Mouse (Mus musculus) monocyte, adult 2 months (primary cell): ENCODE measurements around the gene Hoxa6.

Source experiments
- DNase-seq, 2 experiments: peaks; one replicate each; pipeline ENCODE4 v3.0.0; 2022; ENCODE audit warnings: low spot score in 2 of 2, low read depth in 1 of 2

The Hoxa6 gene

DNA sequence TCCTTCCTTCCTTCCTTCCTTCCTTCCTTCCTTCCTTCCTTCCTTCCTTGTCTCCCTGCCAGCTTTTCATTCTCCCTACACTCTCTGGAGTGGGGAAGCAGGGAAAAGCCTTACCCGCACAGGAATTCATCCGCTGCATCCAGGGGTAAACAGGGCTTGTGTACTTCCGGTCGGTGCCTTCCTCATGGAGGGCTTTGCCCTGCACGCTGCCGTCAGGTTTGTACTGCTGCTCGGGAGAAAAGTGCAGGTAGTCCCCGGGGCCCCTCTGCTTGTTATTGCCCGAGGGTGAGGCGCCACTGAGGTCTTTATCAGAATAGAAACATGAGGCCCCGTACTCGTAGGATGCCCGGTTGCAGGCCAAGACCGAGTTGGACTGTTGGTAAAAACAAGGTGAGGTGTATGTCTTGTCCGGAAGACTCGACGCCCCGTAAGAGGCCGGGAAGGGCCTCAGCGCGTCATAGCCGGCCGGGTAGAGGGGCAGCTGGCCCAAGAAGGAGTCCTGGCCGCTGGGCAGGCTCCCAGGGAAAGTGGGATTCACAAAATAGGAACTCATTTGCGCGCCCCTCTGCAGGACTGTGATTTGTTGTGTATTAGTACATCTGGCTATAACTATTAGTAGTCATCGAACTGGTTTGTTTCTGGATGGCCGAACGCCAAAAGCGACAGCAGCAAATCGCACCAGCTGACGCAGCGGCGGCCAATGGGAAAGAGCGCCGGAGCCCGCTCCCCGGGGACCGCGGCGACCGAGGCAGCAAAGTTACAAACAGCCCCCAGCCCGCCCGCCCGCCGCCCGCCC is at the start of gene Hoxa6:
TSS of gene Hoxa6 (minus strand) at position 651 of the 796 bp plus-strand sequence.
- DNase-seq: no peak

DNA sequence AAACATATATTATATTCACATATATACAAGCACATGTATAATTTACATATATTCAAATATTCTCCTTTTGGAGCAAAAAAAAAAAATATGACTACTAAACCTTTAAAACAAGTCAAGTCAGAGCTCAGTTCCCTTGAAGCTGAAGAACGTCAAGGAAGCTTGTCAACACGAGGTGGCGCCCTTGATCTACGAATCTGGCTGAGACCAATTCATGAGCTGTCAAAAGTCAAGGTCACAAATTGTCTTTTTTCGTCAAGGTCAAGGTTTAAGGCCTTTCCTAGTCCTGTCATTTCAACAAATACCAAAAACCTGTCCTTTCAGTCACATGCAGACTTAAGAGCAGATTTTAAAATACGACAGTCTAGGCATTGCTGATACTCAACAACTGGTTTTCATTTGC is 48.4 kb upstream of the Hoxa6 start:
- peak in 1 of 2 experiments; percentile 65 for DNase-seq

DNA sequence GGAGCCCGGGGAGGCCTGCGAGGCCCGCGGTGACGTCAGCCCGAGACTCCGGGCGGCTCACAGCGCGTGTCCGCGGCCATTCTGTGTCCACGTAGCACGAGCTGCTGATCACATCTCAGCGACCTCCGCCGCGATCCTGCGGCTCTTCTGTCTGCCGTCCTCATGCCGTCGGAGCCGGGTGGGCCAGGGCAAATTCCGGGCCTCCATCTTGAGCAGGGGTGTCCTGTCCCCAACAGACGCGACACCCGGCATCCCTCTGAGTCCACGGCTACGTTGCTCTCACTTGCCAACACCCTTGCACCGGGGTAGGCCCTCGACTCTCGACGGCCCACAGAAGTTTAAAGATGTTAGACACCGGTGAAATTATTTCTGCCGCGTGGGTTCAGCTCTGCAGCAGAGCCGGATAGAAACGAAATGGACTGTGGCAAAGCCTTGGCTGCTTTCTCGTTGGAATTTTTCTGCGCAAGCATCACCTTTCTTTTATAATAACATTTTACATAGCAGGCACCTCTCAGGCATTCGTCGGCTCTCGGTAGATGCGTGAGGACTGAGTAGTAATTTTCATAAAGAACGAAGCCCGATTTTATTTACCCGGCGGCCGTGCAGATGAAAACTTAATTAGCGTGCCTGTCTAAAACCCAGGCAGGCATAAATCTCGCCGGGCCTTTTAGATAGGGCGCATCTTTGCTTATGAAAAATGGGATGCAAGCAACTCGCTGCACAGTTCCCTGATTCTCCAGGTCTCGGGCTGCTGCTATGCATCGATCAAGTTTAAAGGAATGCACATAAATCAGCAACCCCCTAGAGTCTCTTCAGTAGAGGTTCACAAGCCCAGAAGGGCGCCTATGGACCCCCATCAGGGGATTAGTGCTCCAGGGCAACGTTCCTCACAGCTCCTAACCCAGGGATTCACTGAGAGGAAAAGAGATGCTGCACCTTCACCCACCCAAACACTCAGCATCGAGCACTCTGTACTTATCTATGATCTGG is 45.3 kb upstream of the Hoxa6 start:
- DNase-seq: peak in 1 of 2 experiments; percentile 13

DNA sequence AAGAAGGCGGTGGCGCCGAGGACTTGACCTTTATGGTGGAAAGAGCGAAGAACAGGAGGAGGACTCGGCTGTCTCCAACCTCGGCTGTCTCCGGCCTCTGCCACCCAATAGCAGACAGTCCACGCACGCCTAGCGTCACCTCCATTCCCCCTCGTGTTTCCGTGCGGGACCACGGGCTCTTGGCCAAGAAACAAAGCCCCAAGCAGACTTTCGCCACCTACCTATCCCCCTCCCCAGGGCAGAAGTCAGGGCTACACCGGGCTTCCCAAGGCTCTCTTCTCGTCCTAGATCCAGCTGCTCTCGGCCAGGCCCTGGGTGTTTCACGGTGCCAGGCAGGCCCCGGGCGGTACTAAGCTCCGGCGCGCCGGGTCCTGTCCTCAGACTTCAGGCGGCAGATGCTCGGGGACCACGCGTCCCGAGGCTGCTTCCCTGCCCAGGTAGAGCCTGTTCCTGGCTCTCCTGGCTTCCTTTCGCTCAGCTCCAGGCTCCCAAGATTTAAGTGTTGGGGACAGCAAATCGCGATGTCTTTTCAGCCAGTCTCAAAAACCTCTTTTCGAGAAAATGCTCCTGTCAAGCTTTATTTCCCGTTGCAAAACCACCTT is 44.4 kb upstream of the Hoxa6 start:
- no peak for DNase-seq

DNA sequence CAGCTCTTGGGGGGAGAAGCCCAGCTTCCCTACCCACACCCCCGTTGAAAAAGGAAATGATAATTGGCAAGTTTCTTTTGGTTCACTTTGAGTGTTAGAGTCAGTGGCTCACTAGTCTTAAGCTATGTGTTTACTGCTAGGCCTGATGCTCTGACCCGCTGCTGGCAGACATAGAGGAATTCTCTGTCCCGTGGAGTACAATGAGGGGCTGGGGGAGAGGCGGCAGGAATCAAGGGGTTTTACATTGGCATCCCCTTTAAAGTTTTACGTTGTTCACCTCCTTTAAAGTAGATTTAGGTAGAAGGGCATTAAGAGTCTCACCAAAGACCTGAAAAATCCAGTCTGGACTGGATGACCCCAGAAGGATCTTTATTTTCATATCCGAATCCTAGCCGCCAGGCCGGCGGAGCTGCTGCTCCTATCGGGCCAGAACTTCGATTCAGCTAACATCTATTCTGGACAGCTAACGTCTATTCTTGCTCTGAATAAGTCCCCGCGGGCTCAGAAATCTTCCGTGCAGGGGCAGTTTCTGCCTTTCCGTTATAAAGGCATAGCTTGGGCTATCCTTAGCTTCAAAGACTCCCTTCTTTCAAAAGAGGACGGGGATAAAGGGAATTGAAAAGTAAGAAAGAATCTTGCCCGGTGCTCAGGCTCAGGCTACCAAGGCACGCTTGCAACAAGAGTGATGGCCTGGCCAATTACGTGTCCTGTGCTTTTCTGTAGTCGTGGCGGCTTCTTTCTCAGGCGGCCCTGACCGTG is 43.7 kb upstream of the Hoxa6 start:
- no peak for DNase-seq

DNA sequence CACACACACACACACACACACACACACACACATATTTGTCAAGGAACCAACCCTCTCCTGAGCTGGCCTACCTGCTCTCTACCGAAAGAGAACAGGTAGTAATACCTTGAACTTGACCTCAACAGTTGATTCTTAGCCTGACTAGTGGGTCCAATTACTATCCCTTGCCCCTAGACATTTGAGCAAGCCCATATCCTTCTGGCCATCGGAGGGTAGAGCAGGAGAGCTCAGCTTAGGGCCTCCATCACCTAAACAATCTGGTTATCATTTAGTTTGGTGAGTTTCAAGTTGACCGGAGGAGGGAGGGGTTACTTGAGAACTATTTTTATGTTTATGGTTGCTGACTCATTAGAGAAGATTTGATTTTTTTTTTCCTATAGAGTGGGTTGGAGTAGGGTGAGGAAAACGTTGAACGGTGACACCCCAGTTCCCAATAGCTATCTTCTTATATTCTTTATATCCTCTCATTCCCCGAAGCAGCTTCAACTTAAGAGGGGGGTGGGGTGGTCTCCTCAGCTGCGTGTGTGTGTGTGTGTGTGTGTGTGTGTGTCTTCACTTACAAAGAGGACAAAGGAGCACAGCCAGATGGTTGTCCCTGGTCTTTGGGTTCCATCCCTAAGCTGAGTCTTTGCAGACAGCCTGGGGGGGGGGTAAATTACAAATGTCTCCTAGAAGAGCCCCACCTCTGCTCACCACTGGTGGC is 42.8 kb upstream of the Hoxa6 start:
- no peak for DNase-seq

DNA sequence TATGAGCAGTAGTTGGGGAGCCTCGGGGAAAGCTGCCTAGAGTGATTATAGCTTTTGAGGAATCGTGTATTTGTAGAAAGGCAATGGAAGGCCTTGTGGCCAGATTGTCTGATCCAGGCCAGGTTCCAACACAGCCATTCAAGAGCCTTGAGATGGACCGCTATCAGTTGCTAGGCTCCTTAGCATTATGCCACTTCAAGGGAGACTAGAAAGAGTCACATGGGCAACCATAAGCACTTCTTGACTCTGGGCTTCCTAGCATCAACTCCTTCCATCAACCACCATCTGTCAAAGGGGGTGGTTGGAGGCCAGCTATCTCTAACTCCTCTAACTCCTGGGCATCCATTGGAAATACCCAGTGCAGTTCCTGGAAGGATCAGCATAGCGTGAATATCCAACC is 41.3 kb upstream of the Hoxa6 start:
- DNase-seq: no peak

DNA sequence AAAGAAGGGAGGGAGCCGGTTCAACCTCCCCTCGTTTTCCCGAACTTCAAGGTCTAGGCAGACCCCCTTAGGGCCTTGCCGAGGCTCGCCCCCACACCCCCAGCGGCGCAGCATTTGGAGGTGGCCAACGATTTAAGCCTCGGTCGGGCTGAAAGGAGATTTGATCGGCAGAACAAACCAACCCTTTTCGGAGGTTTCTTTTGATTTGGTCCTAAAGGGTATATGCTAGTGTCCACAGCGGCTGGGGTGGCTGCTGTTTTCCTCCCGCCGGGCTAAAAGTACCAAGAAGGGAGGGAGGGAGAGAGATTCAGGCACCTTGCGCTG is 40.9 kb upstream of the Hoxa6 start:
- no peak for DNase-seq

DNA sequence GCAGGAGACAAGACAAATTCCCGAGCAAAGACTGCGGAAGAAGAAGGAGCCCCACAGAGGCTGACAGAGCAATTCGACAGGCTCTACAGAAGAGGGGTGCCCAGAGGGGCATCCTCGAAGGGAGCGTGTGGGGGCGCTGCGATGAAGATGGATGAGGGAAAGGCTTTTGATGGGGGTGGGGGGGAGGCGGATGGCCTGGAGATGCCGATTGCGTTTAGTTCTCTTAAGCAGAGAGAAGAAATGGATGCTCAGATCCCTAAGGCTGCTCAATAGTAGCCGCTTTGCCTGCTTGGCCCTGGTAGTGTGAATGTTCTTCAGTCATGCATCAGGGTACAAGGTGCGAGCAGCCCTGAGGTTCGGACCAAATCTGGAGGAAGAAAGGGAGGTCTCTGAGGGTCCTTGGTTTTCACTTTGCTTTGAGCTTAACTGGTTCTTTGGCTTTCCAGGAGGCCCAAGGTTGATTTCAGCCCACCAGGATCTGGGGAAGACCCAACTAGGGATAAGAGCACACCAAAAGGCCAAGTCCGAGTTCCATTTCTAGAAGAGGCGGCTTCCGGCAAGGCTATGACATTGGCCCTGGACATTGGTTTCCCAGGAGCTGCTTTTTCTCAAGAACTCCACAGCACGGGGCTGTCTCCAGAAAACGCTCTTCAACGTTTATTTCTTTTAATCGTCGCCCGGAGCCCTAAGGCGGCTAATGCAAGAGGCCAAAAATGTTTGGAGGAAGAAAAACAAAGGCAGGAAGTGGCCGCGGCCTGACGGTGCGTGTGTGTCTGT is 40.3 kb upstream of the Hoxa6 start:
- no peak for DNase-seq

DNA sequence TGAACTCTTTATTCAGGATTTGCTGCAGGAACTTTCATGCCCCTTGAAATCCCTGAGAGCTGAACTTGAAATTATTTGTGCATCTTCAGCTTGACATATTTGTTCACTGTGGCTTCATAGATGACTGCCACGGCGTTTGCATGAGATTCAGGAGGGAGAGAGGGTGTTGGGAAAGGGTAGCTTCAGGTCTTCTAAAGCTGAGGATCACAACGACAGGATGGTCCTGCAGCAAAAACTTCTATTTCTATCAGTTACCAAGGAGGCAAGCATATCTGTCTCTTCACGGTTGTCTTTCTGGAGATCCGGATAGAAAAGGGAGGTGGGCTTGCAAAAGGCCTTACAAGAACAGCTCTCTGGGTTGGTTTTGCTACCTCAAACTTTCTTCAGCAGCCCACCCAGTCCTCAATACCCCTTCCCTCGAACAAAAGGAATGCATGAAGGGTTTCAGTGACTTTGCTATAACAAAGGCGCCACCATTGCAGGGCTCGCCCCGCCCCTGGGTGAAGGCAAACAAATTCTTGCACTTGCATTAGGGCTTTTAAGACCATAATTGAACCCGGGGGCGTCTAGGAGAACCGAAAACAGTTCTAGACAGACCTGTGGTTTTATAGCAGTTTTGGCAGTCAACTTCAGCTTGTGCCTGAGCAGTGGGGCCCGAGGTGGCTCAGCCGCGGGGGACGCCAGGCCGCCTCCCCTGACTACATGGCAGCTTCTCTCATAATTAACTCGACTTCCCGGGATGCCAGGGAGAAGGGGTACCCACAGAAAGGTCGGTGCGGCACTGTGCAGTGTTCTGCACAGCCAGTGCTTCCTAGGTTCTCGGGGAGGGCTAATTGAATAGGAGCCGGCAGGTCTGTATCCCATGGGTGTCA is 39.5 kb upstream of the Hoxa6 start:
- DNase-seq: no peak

DNA sequence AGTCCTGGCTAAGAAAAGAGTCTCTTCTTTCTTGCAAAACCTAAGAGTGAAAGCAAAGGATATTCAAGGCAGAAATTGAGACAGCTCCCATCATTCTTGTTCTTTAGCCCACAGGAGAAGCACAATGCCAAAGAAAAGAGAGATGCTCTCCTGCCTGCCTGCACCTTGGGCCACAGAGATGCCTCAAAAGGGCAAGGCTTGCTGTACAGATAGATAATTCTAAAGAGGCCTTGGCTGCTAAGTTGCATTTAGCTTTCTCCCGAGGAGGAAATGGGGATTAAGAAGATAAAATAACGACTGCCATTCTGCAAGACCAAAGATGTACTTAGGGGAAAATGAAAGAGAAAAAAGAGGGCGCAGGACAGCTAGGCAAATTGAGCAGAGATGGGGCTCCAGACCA is 38.4 kb upstream of the Hoxa6 start:
- DNase-seq: no peak

DNA sequence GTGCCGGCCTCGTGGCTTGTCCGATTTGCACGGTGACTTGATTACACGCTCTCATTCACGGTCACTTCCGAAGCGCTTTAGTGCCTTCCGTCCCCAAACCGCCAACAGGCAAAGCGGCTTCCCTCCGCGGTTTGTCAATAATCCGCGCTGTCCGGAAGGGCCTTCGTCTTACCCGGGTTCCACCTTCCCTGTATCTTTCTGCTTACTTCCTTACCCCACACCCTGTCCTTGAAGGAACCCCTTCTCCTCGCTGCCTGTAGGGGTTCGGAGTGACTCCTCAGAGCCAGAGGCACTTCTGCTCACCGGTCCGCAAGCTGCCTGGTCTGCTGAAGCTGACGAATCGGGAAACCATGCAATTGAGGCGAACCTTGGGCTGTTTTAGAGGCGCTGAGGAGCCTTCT is 37.9 kb upstream of the Hoxa6 start:
- no peak for DNase-seq

DNA sequence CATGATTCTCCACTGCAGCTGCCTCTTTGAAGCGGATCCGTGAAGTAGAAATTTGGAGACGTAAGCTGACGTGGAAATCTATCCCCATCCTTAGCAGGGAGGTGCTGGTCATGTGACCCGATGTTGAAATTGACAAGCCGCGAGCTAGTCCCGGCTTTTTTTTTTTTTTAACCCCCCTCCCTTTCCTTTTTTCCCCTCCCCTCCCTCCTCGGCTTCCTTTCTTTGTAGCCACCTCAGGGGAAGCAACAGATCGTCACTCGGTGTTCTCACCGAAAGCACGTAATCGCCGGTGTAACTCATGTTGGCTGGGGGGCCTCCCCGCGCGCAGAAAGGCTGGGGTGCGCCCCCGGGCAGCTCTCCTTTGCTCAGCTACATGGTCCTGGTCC is 37.2 kb upstream of the Hoxa6 start, which contains the start of gene Hoxa11:
TSS of gene Hoxa11 (minus strand) at position 54 of the 386 bp plus-strand sequence.
- no peak for DNase-seq

DNA sequence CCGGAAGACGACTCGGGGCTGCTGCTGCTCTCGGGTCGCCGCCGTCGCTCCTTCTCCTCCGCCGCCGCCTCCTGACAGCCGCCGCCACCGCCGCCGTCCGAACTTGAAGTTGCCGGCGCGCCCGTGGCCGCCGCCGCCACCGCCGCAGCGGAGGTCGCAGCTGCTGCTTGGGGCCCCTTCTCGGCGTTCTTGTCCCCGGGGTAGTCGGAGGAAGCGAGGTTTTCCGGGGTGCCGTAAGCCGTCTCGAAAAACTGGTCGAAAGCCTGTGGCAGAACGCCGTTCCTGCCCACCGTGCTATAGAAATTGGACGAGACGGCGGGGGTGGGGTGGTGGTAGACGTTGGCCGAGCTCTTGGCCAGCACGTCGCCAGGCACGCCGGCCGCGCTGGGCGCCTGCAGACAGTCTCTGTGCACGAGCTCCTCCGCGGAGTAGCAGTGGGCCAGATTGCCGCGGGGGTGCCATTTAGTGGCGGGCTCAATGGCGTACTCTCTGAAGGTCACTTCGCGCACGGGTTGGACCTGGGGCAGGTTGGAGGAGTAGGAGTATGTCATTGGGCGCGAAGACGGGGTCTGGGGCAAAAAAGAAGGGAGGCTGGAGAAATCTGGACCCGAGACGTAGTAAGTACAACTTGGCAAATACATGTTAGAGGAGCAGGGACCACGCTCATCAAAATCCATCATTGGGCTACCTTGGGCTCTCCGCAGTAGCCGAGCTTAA is 36.7 kb upstream of the Hoxa6 start:
- no peak for DNase-seq

DNA sequence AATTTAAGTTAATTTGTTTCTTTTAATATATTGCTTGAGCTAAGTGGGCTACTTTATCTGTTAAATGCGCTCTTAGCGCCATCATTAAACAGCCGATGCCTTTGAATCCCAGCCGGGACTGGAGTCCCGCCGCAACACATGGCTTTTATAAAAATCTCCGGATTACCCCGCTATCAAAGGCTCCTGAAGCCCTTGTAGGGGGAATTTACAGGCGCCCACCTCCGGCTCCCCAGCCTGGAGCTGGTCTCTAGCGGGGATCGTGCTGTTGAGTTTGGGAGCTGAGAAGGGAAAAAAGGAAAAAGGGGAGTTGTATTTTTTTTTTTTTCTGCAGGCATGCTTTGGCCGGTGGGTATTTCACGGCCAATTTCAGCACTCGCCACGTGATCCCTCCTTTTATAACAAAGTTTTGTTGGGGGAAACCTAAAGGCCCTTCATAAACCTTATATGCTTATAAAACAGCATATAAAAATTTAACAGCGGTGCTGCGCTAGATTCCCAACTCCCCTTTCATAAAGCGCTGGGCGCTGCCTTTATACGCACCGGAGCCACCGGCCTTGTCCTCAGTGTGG is 36.0 kb upstream of the Hoxa6 start:
- DNase-seq: no peak

DNA sequence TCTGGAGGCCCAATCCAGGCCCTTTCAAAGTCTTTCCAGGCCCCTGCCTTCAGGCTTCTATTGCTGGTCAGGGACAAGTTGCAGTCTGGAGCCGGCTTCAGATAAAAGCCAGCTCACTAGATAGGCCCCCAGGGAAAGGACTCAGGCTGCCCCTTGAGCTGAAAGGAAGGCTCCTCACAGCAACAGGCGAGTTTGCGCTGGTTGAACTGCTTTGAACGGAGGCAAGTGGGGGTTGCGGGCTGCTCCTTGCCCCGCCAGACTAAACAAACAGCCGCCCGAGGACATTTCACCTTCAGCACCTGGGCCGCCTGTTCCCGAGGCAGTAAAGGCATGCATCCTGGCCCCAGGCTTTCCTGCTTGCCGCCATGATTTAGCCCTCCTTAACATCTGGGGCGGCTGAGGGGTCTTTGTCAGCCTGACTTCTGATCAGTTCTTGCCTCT is 35.2 kb upstream of the Hoxa6 start:
- no peak for DNase-seq

DNA sequence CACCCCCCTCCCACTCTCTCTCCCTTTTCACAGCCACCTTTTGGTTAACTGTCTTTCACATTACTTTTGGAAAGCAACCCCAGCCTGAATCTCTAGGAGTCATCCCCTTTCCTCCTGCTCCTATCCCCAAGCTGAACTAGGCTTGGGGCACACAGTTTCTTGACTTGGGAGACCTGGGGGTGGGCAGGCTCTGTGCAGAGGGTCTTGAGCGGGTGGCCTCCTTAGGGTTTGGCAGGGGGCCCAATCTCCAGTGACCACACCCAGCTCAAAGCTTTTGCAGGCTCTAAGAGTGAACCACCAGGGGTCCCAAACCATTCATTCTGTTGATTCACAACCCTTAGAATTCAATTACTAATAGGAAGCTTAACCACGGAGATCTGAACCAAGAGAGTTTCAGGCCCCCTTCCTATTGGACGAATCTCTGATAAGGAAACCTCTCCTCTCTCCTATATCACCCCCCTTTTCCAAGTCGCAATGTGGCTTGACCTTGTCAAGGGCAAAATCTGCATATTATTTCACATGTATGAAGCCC is 34.3 kb upstream of the Hoxa6 start:
- DNase-seq: no peak
